Mouse (Mus musculus) heart, embryonic 12.5 days (tissue): ENCODE measurements around the gene AW551984. TPM values are rescaled to one million over a fixed set of nuclear protein-coding genes. Genes with fewer than 3 reads are reported as not detected.

Experiments used
- ATAC-seq: fragments of 200-750 bp; cut with Nextera tagmentation; 2 replicates; pipeline ENCODE4 v1.8.0; 2017; ENCODE audit warnings: moderate TSS enrichment, moderate library complexity; ENCODE audit not compliant: insufficient number of reproducible peaks, low FRiP score
- H3K27ac ChIP-seq: fragments of 300-500 bp; sonication (generic); 2 replicates; pipeline ENCODE4 v1.5.1; 2016; ENCODE audit warnings: mild to moderate bottlenecking, moderate library complexity; ENCODE audit not compliant: poor library complexity, severe bottlenecking
- H3K27me3 ChIP-seq: fragments of 300-500 bp; sonication (generic); replicated peaks from 2 replicates; pipeline ENCODE4 v1.6.1; 2016; ENCODE audit warnings: mild to moderate bottlenecking, moderate library complexity
- H3K36me3 ChIP-seq: fragments of 300-500 bp; sonication (generic); 2 replicates; pipeline ENCODE4 v1.6.1; 2016; ENCODE audit warnings: mild to moderate bottlenecking, moderate library complexity
- H3K4me1 ChIP-seq: fragments of 300-500 bp; sonication (generic); replicated peaks from 2 replicates; pipeline ENCODE4 v1.6.1; 2016; ENCODE audit warnings: mild to moderate bottlenecking
- H3K4me2 ChIP-seq: fragments of 300-500 bp; sonication (generic); 2 replicates; pipeline ENCODE4 v1.6.1; 2016; ENCODE audit warnings: mild to moderate bottlenecking, moderate library complexity
- H3K4me3 ChIP-seq: fragments of 300-500 bp; sonication (generic); 2 replicates; pipeline ENCODE4 v1.5.1; 2016; ENCODE audit warnings: mild to moderate bottlenecking
- H3K9ac ChIP-seq: fragments of 300-500 bp; sonication (generic); 2 replicates; pipeline ENCODE4 v1.6.1; 2016; ENCODE audit warnings: mild to moderate bottlenecking, moderate library complexity
- H3K9me3 ChIP-seq: fragments of 300-500 bp; sonication (generic); replicated peaks from 2 replicates; pipeline ENCODE4 v1.6.1; 2016; ENCODE audit warnings: mild to moderate bottlenecking, moderate library complexity
- WGBS: fragments of 180-500 bp; shearing (Covaris S2); methylation state at CpG from one replicate; pipeline ENCODE4 v1.1.7; 2016; 5-methylcytosine and 5-hydroxymethylcytosine counted together
- polyA plus RNA-seq: library from polyadenylated mRNA; unstranded; fragments of >200 nt; fragmentation: Nextera tagmentation; extraction: Ambion mirVana; gene quantifications from 2 replicates; pipeline ENCODE4 v1.2.1, GENCODE M21; 2016

Gene AW551984
- polyA plus RNA-seq, 1 experiment from 2014 or later, result 11.4 TPM

- Histone ChIP-seq H3K9me3 (no peaks in the 10 kb centered on the region), H3K4me3 (peak overlapping the region; percentile 53)
- ATAC-seq, result peak; percentile 83; the same call in 1 of the 2 replicates
These were observed 814 bp downstream of the AW551984 start for GRCm38 (mm10) chr9:39603333-39603845.

GRCm38 (mm10) chr9:39602536-39603332, 1.5 kb downstream of the AW551984 start:
- Histone ChIP-seq H3K36me3 (0 out of 2 replicates have a peak, but pooled peaks cover under 1% of the 10 kb centered on the region), H3K4me2 (peak overlapping the region; percentile 79), H3K9me3 (no peaks in the 10 kb centered on the region), H3K9ac (peak overlapping the region; percentile 57), H3K4me3 (peak overlapping the region; percentile 53), H3K27me3 (no peaks in the 10 kb centered on the region), H3K27ac (peak overlapping the region; percentile 15; the same call in 1 of the 2 replicates), H3K4me1 (no peaks in the 10 kb centered on the region)
- ATAC-seq, result peak; percentile 67
- under 1% methylated on average over 19 of the region's 19 CpGs for WGBS

More at GRCm38 (mm10) chr9:39603333-39603845, 814 bp downstream of the AW551984 start:
- Histone ChIP-seq H3K36me3 (no peaks in the 10 kb centered on the region), H3K4me1 (no peaks in the 10 kb centered on the region), H3K27me3 (no peaks in the 10 kb centered on the region), H3K9ac (peak overlapping the region; percentile 57), H3K4me2 (peak overlapping the region; percentile 79), H3K27ac (no peak overlapping the region)
- WGBS, result 1% methylated on average over 9 of the region's 9 CpGs

DNA sequence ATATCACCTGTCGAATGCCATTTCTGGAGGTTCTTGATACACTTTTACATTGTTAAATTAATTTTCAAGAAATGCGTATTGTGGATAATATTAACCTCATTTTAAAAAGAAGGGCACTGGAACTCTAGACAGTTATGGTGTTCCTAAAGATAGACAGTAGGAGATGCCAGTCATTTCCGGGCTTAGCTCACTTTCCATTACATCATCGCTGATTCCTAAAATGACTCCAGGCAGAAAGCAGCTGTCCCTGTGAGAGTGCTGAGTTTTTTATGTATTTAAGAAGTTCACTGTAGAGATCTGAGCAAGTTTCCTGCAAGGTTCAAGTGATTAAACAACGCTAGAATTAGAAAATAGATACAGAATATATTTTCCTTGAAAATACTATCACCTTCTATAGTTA, 27.2 kb downstream of the AW551984 start:
- Histone ChIP-seq H3K4me3 (no peak overlapping the region), H3K4me1 (no peaks in the 10 kb centered on the region), H3K9ac (no peak overlapping the region), H3K27me3 (no peaks in the 10 kb centered on the region), H3K9me3 (no peaks in the 10 kb centered on the region), H3K27ac (no peak overlapping the region), H3K4me2 (no peak overlapping the region), H3K36me3 (no peaks in the 10 kb centered on the region)
- WGBS, result 49% methylated on average over 5 of the region's 5 CpGs
- ATAC-seq, result no peak

- no peak within 1 kb of the TSS for H3K4me2 ChIP-seq
These were observed 28.7 kb downstream of the AW551984 start, which contains the start of gene Olfr959 for GRCm38 (mm10) chr9:39575469-39575868. TSS of gene Olfr959 (minus strand) at chr9:39575569.

DNA sequence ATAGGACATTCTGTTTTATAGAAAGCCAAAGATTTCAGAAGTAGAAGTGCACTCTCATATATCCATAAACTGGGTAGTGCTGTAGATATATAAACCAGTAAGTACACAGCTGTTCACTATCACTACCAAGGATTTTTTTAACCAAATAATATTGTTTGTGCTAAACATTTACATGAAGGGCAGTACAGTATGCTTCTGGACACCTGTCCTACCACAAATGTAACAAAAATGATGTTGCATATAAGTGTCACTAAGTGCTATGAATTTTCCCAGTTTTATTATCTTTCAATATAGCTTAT, 45.9 kb downstream of the AW551984 start:
- no peaks in the 10 kb centered on the region for H3K9me3 ChIP-seq
- no peaks in the 10 kb centered on the region for H3K27me3 ChIP-seq
- H3K27ac ChIP-seq, result no peak overlapping the region
- no peak for ATAC-seq
- H3K4me1 ChIP-seq, result no peaks in the 10 kb centered on the region
- no peak overlapping the region for H3K4me2 ChIP-seq
- H3K9ac ChIP-seq, result no peak overlapping the region
- no peaks in the 10 kb centered on the region for H3K36me3 ChIP-seq
- H3K4me3 ChIP-seq, result no peak overlapping the region

More at GRCm38 (mm10) chr9:39575469-39575868, 28.7 kb downstream of the AW551984 start, which contains the start of gene Olfr959:
- Histone ChIP-seq H3K4me3 (no peak within 1 kb of the TSS), H3K4me1 (no peaks in the 10 kb centered on the region), H3K27me3 (no peaks in the 10 kb centered on the region), H3K27ac (no peak within 1 kb of the TSS), H3K9me3 (no peaks in the 10 kb centered on the region), H3K36me3 (no peaks in the 10 kb centered on the region), H3K9ac (no peak within 1 kb of the TSS)
- 67% methylated on average over 3 of the region's 3 CpGs for WGBS
- ATAC-seq, result no peak

DNA sequence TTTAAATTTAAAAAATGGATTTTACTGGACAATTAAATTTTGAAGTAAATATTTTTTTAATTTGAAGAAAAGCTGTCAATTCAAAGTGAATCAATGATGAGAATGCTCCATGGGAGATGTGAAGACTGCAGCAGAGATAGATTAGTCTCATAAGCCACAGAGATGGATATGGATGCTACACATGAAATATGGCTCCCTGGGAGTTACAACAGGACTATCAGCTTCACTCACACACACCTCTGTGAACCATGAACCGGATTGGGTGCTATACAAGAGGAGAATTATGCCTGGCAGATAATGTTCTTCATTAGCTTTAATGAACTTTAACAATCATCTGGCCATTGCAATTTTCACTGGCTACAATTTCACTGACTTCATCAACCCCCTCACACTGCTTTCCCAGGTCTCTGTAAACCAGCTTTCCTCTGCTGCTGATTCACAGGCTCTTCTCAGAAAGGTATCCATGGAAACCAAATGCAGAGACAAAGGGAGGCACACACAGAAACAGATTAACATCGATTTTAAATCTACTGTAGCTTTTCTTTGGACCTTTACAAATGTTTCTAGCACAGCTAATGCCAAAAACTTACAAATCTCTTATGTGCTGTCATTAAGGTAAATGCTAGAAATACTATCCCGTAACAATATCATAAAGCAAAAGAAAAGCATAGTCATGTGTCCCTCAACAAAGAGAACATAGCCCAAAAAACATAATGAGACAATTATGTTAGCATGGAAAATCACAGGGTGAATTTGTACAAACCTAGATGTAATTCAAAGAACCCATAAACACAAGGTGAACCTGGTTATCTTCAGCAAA, 46.5 kb downstream of the AW551984 start:
- Histone ChIP-seq H3K27ac (no peak overlapping the region), H3K9ac (no peak overlapping the region), H3K27me3 (no peaks in the 10 kb centered on the region), H3K4me2 (no peak overlapping the region), H3K4me1 (no peaks in the 10 kb centered on the region), H3K36me3 (no peaks in the 10 kb centered on the region), H3K4me3 (no peak overlapping the region), H3K9me3 (no peaks in the 10 kb centered on the region)
- WGBS, result 58% methylated on average over 3 of the region's 3 CpGs
- ATAC-seq, result no peak

- Histone ChIP-seq H3K4me2 (no peak within 1 kb of the TSS), H3K9ac (no peak within 1 kb of the TSS), H3K36me3 (no peaks in the 10 kb centered on the region), H3K9me3 (no peaks in the 10 kb centered on the region), H3K27me3 (no peaks in the 10 kb centered on the region), H3K4me1 (no peaks in the 10 kb centered on the region), H3K4me3 (no peak within 1 kb of the TSS), H3K27ac (no peak within 1 kb of the TSS)
- no peak for ATAC-seq
- 56% methylated on average over 2 of the region's 2 CpGs for WGBS
These were observed 50.3 kb downstream of the AW551984 start, which contains the start of gene Olfr958 for GRCm38 (mm10) chr9:39553946-39554345. TSS of gene Olfr958 (minus strand) at chr9:39554054.

DNA sequence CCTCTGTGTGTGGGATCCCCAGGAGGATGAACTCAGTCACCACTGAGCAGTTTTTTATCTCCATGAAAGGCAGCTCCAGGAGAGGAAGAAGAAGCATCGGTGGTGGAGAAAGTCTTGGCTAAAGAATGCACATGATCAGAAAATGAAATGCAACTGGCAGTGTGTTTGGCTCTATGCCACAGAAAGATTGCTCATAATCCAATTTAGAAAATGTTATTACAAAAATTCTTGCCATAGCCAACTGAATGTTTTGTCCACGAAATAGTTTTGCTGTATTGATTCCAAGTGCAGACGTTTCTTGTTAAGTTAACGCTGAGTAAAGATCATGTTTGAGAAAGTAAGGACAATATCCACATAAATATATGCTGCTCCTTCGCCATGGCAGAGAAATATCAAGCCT, 53.4 kb downstream of the AW551984 start:
- no peaks in the 10 kb centered on the region for H3K36me3 ChIP-seq
- no peaks in the 10 kb centered on the region for H3K27me3 ChIP-seq
- no peak overlapping the region for H3K4me3 ChIP-seq
- H3K4me2 ChIP-seq, result no peak overlapping the region
- H3K4me1 ChIP-seq, result no peaks in the 10 kb centered on the region
- WGBS, result 71% methylated on average over 5 of the region's 5 CpGs
- ATAC-seq, result no peak
- H3K9me3 ChIP-seq, result no peaks in the 10 kb centered on the region
- no peak overlapping the region for H3K27ac ChIP-seq
- H3K9ac ChIP-seq, result no peak overlapping the region

Other genes starting within 250 kb of the AW551984 start
- gene Olfr951, start 217.0 kb downstream of the AW551984 start, polyA plus RNA-seq, result not detected in 2 replicates
- gene Olfr952, start 177.3 kb downstream of the AW551984 start, polyA plus RNA-seq, result not detected in 2 replicates
- not detected in 2 replicates for gene Olfr954, start 147.7 kb downstream of the AW551984 start, polyA plus RNA-seq
- gene Olfr955, start 132.5 kb downstream of the AW551984 start, polyA plus RNA-seq, result not detected in 2 replicates
- gene Olfr44, start 110.4 kb downstream of the AW551984 start, polyA plus RNA-seq, result not detected in 2 replicates
- not detected in 2 replicates for gene Olfr957, start 88.6 kb downstream of the AW551984 start, polyA plus RNA-seq
- not detected in 2 replicates for gene Olfr958, start 50.3 kb downstream of the AW551984 start, polyA plus RNA-seq
- gene Olfr959, start 28.8 kb downstream of the AW551984 start, polyA plus RNA-seq, result not detected in 2 replicates
- gene Olfr148, start 6.3 kb upstream of the AW551984 start, polyA plus RNA-seq, result not detected in 2 replicates
- not detected in 2 replicates for gene Olfr960, start 17.0 kb upstream of the AW551984 start, polyA plus RNA-seq
- gene Olfr961, start 40.7 kb upstream of the AW551984 start, polyA plus RNA-seq, result not detected in 2 replicates
- not detected in 2 replicates for gene Olfr963, start 62.8 kb upstream of the AW551984 start, polyA plus RNA-seq
- gene Olfr149, start 102.7 kb upstream of the AW551984 start, polyA plus RNA-seq, result not detected in 2 replicates
- gene Olfr965, start 107.0 kb upstream of the AW551984 start, polyA plus RNA-seq, result not detected in 2 replicates
- not detected in 2 replicates for gene Olfr150, start 126.6 kb upstream of the AW551984 start, polyA plus RNA-seq
- gene Olfr967, start 141.8 kb upstream of the AW551984 start, polyA plus RNA-seq, result not detected in 2 replicates
- gene Olfr968, start 178.8 kb upstream of the AW551984 start, polyA plus RNA-seq, result not detected in 2 replicates
- gene Olfr969, start 186.5 kb upstream of the AW551984 start, polyA plus RNA-seq, result not detected in 2 replicates
- not detected in 2 replicates for gene Olfr970, start 204.5 kb upstream of the AW551984 start, polyA plus RNA-seq
- not detected in 2 replicates for gene Olfr971, start 232.5 kb upstream of the AW551984 start, polyA plus RNA-seq